Mouse (Mus musculus) monocyte, adult 5-6 weeks (primary cell): ENCODE measurements around the gene Sp110. TPM values are rescaled to one million over a fixed set of nuclear protein-coding genes. Genes with fewer than 3 reads are reported as not detected.
"Not testable (repeated sequence)": the region's sequence is repeated elsewhere in the genome, so short reads cannot be mapped to it uniquely, and the experiment has no call there.

ENCODE experiments used
- ATAC-seq: fragments of 153-309, 156-312 bp; replicated peaks from 2 replicates; pipeline ENCODE4 v1.8.0; 2017; ENCODE audit warnings: mild to moderate bottlenecking; ENCODE audit not compliant: low TSS enrichment, insufficient number of reproducible peaks, severe bottlenecking, poor library complexity, low FRiP score
- total RNA-seq: library from RNA; stranded (forward); fragments of 200-1000, 200-491, 200-594 nt; gene quantifications from 3 replicates; pipeline ENCODE4 v1.2.3, GENCODE M21; 2017

Sp110 gene
- total RNA-seq, result 147 to 231 TPM (median 156 TPM) in 3 replicates

GRCm38 (mm10) chr1:85598271-85599012 is at the start of gene Sp110:
Sp110 (minus strand) TSS chr1:85598817.
- not testable (repeated sequence) for ATAC-seq

GRCm38 (mm10) chr1:85638144-85638543 is 39.5 kb upstream of the Sp110 start:
- ATAC-seq, result not testable (repeated sequence)

DNA sequence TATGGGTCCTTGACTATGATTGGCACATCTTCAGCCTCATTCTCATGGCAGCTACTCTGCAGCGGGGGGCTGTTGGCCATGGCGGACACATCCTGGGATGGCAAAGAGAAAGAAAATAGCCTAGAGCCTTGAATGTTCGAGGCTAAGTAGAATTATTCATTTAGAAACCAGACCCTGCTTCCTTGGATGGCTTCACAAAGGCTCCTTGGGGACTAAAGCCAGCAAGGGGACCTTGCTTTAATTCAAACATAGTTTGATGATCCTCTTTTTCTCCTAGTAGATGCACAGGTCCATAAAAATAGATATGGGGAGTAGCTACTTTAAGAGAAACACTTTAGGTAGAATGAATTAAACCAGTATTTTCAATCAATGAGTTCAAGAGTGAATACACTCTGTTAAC is 38.3 kb upstream of the Sp110 start:
- ATAC-seq, result not testable (repeated sequence)

DNA sequence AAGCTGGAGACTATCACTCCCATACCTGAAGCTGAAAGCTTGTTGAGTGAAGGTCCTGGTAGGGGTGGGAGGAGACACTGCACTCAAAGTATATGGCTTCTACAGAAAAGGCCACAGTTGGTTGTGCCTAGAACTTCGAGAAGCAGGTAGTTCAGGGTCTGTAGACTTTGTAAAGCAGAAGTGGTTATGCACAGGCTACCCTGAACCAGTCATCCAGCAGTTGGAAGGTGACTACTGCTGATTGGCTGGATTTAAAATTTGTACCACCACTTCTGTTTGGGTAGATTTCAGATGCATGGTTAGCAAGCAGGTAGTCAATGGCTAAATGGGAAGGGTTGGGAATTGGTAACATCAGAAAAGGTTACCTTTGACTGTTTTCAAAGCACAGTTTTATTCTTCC is 20.1 kb upstream of the Sp110 start:
- not testable (repeated sequence) for ATAC-seq

DNA sequence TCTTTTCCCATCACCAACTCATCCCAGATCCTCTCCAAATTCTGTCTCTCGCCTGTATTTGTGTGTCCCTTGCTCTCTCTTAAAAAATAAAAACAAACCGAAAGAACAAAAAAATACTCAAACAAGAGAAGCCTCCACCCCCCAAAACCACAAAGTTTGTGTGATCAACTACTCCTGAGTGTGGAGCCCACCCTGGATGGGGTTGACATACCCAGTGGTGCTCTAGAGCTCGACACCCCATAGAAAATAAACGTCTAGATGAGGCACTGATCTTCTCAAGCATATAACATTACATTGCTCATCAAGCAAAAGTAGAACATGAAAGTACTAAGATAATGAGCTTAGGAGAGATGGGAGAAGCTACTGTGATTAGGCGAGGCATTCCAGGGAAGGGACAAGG is 18.5 kb upstream of the Sp110 start:
- not testable (repeated sequence) for ATAC-seq

DNA sequence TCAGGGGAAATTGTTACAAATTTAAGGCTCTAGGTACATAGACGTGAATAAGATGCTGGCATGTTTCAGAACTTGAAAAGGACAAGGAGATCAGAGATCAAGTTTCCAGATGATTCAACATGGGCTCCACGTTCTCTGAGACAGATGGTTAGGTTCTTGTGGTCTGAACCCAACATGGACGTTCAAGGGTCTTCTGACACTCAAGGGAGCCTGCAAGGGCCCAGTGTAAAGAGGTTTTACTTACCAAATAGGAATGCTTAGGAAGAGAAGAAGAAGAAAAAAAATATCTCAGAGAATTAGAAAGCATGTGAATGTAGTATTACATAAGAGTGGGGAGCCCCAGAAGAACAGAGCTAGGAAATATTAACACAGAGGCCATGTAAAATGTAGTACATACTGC is 17.2 kb upstream of the Sp110 start:
- not testable (repeated sequence) for ATAC-seq

GRCm38 (mm10) chr1:85615096-85615495 is 16.5 kb upstream of the Sp110 start:
- ATAC-seq, result not testable (repeated sequence)

DNA sequence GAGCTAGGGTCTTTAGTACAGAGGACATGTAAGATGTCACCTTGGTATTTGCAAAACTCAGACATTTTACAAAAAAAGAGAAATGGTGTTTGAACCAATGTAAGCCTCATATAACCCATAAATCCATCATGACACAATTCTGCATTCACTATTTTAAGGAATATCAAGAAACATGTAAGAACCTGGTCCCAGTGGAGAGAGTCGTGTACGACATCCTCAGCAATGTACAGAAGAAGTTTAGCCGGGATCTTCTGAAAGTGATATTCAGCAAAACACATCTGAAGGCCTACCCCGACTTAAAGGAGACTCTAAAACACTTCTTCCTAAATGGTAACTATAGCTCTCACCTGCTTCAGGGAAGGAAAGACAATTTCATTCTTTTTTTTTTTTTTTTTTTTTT is 12.0 kb upstream of the Sp110 start:
- not testable (repeated sequence) for ATAC-seq

GRCm38 (mm10) chr1:85608361-85608760 is 9.7 kb upstream of the Sp110 start:
- ATAC-seq, result not testable (repeated sequence)

- not testable (repeated sequence) for ATAC-seq
These were observed 5.7 kb upstream of the Sp110 start for GRCm38 (mm10) chr1:85604341-85604740.

DNA sequence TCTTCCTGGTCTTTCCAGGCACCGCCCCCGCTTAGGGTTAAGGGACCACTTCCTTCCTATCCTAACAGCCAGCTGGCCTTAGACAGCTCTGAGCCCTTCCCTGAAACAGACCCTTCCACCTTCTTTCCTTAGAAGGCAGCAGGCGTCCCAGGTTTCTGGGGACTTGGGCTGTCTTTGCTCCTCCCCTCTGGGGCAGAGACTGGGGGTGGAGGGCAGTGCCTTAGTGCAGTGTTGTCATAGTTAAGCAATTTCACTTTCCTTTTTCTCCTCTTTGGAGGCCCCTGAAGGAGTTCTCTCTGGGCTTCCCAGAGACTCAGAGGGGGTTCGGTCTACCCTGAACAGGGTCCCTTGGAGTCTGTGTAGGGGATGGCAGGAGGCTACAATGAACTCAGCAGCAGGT is 2.2 kb upstream of the Sp110 start:
- ATAC-seq, result not testable (repeated sequence)

- ATAC-seq, result not testable (repeated sequence)
These were observed 1.5 kb upstream of the Sp110 start, which contains the start of gene Sp140 for GRCm38 (mm10) chr1:85600078-85600477. Sp140 (plus strand) TSS chr1:85600378.

- not testable (repeated sequence) for ATAC-seq
These were observed 6.1 kb downstream of the Sp110 start for GRCm38 (mm10) chr1:85592526-85592925.

DNA sequence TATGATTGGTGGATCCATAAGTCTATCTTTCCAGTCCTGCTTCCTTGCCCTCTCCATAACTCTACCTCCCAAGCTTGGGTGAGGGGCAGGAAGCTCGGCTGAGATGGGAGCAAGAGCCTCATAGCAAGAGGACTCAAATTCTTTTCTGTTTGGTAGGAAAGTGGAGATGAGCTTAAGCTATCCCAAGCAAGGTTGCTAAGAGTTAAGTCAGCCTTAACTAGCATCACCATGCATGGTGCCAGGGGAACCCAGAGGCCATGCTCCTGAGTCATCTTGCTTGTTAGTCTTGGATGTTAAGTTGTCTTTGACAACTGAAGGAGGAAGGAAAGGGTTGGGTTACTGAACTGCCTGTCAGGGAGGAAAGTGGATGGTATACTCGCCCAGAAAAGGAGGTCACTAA is 9.9 kb downstream of the Sp110 start:
- not testable (repeated sequence) for ATAC-seq

DNA sequence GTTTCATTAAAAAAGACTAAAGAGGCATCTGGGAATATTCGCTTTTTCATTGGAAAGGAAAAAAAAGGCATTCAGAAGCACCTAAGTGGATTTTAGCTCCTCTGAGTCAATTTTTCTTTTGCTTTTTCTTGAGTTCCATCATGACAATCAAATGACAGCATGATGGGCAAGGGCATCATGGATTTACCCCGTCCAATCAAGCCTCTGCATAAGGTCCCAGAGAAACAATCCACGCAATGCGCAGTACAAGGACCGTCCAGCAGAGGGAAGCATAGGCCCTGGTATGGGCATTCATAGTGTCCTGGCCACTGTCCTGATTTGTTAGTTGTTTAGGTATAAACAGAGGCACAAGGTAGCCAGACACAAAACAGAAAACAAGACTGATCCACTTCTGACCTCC is 17.1 kb downstream of the Sp110 start:
- not testable (repeated sequence) for ATAC-seq

DNA sequence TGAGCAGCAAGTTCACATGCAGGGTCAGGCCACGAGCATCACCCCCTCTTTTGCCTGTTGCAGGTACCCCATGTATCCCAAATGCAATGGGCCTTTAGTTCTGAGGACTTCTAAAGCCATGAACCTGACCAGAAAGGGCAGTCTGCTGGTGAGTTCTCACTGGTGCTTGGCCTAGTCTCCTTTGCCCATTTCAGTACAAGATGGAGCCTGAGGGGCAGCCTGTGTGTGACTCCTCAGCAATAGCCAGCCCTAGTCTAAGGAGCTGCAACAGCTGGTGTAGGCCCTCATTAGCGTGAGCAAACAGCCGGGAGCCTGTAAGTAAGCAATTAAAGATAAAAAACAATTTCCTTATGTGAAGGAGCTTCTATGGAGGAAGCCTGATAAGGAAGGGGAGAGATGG is 18.0 kb downstream of the Sp110 start:
- ATAC-seq, result peak; percentile 47; the same call in 1 of the 2 replicates

DNA sequence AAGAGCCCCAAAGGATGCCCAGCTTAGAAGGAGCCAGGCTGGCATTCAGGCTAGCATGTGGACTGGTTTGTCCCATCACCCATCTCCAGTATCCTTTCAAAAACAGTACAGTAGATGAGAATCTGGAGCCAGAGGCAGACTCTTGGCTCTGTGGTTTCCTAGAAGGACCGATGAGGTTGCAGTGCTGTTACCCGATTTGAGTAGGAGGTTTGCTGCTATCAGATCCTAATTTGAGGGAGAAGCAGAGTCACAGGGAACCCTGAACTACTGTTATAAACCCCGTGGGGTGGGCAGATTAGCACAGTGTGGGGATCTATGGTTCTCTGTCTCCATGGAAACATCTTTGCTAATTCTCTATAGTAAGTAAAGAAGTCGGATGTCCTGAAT is 18.5 kb downstream of the Sp110 start:
- ATAC-seq, result peak; percentile 47

DNA sequence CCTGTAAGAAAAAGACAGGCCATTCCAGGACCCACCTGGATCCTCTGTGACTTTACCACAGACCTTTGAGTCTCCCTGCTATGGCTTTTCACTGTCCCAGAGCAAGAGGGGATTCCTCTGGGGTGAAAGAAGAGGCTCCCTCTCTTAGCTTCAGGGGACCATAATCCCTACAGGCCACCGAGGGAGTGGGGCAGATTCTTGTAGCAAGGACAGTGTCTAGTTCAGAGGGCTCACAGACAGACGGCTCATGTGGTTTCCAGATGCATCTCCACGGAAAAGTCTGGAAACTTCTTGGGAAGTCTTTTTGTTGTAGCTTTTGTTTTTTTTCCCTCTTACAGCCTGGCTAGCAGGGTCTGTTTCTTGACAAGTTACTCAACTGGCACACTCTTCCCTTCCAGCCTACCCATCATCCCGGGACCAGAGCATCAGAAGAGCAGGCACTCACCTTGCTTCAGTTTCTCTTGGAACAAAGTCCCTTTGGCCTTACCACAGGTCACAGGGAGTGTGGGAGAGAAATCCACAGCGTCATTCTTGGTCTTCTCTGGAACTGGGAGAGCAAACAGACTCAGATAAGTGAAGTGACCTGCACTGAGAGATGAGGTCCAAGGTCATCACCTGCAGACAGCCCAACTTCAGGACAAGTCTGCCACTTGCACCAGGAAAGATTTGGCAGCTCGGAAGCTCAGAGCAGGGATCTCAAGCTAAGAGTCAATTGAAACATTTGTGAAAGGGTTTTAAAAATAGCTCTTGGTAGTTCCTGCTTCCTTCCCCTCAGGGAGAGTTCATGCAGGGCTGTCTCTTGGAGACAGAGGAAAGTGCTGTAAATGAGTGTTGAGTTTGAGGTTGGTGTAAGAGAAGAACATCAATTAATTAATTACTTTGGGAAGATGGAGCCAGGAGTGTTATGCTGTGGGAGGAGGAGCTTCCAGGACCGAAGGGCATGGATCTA is 19.1 kb downstream of the Sp110 start:
- peak; percentile 75 for ATAC-seq

DNA sequence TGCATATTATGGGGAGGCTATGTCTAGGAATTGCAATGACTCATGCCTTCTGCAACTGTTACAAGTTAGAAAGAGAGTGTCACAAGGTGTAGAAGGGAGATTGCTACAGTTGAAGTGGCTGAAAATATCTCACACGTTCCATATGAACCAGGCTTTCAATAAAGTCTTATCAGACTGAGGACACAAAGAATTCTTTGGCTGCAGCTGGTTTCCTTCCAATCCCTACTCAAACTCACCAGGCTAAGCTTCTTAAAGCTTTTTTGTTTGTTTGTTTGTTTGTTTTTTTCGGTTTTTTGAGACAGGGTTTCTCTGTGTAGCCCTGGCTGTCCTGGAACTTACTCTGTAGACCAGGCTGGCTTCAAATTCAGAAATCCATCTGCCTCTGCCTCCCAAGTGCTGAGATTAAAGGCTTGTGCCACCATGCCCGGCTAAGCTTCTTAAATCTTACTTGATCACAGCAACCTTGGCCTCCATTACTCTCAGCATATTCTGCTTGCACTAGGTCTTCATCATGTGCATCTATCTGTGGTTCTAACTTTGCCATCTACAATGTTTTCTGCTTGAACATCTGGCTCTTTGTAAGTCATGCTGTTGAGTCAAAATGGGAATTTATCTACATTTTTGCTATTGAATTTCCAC is 20.1 kb downstream of the Sp110 start:
- not testable (repeated sequence) for ATAC-seq
